Mouse (Mus musculus) CD4-positive, CD25-positive, alpha-beta regulatory T cell (primary cell): ENCODE data around the gene 0610030E20Rik. TPM values are rescaled to one million over a fixed set of nuclear protein-coding genes. Genes with fewer than 3 reads are reported as not detected.

ENCODE experiments used
- polyA plus RNA-seq: library from polyadenylated mRNA; unstranded; fragments of 100-300 nt; shearing (Covaris generic); gene quantifications from one replicate; pipeline ENCODE4 v1.2.1, GENCODE M21; 2017

0610030E20Rik gene
- polyA plus RNA-seq: 43.9 TPM

DNA sequence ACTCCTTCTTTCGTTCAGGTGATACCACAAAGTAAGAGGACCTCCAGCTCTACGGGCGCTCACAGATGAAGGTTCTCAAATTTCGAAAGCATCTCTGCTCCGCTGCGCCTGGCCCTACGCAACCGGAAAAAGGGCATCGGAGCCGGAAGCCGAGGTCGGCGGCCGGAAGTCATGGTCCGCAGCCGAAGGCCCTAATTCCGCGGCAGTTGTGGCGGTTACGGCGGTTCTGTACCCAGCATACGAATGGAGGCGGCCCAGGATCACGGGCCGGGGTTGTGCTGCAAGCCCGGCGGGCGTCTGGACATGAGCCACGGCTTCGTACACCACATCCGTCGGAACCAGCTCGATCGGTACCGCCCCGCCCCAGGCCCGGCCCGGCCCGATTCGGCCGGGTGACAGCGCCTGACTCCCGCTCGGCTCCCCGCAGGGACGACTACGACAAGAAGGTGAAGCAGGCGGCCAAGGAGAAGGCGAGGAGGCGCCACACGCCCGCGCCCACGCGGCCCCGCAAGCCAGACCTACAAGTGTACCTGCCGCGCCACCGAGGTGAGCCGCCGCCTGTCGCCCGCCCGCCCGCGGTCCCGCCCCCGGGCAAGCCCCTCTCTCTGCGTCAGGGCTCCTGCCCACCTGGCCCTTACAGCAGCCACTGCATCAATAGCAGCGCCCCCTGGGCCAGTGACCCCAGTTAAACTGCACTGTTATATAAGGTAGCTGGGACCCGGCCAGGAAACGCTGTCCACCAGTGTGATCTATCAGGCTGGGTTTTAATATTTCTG lies at the start of gene 0610030E20Rik:
TSS of gene 0610030E20Rik (plus strand) at position 152 of the 776 bp plus-strand sequence.

DNA sequence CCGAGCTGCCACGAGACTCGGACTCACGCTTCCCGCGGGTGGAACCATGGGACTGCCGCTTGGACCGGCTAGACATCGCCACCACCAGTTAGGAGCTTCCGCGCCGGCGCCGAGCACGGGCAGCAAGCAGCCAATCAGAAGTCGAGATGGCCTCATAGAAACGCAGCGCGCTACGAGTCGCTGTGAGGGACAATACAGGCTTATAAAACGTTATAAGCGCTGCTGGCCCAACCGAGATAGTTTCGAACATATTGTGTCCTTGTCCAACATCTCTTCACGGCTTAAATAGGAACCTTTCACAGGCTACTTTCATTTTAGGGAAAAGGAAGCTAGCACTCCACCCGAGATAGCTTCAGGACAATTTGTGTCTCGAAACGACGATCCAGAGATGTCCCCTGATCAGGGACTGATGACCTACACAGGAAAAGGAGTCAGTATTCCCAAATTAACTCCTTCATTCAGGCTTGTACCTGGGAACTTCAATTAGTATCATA lies 2.0 kb upstream of the 0610030E20Rik start, which contains the start of gene Usp39:
TSS of gene Usp39 (minus strand) at position 111 of the 494 bp plus-strand sequence.

DNA sequence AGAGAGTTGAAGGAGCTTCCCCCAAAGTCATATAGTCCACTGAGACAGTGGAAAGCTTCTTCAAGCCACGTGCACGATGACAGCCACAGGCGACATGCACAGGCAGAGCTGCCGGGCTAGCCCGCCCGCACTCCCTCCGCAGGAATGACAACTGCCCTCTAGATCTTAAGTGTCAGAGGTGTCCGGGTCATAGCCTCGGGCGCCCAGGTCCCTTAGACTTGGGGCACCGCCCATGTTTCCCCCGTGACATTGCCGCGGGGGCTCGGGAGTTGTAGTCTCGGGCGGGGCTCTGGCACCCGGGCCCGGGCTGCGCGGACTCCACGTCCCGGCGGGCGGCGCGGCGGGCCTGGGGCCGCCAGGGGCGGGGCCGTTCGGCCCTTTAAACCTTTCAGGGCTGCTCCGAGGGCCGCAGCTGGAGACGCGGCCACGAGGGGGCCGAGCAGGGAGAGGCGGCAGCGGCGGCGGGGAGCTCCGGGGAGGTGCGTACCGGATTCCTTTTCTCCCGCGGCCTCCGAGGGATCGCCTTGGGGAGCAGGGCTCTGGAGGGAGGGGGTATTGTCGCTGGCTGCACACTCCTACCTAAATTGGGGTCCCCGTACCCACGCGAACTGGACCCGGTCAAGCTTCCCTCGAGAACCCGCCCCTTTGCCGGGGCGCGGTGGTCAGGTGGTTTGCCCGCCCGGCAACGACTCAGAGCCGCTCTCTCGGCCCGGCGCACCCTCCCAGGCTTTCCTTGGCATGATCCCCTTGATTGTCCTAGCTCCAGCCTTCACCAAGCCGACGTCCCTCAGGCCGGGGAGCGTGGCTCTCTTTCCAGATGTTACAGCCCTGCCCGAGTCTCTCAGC lies 8.2 kb downstream of the 0610030E20Rik start, which contains the start of gene Tmem150a:
TSS of gene Tmem150a (plus strand) at position 382 of the 846 bp plus-strand sequence.

DNA sequence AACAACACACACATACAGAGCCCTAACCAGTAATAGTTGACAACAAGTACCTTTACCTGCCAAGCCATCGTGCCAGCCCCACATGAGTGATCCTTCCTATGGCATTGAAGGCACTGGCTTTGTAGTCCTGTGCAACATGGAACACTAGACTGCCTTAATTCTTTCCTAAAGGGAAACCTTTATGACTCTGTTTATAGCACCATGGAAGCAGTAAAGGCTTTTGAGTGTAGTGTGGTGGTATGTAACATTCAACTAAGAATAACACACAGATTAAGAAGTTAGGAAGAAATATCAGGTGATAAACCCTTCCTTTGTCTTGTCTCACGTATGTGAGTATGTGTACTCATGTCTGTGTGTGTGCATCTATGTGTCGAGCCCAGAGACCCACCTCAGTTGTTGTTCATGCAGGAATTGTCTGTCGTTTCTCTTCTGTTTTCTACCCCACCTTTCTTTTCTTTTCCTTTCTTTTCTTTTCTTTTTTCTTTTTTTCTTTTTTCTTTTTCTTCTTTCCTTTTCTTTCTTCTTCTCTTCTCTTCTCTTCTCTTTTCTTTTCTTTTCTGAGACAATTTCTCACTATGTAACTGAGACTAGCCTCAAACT lies 19.8 kb downstream of the 0610030E20Rik start, which contains the start of gene Rnf181:
TSS of gene Rnf181 (minus strand) at position 113 of the 600 bp plus-strand sequence.

DNA sequence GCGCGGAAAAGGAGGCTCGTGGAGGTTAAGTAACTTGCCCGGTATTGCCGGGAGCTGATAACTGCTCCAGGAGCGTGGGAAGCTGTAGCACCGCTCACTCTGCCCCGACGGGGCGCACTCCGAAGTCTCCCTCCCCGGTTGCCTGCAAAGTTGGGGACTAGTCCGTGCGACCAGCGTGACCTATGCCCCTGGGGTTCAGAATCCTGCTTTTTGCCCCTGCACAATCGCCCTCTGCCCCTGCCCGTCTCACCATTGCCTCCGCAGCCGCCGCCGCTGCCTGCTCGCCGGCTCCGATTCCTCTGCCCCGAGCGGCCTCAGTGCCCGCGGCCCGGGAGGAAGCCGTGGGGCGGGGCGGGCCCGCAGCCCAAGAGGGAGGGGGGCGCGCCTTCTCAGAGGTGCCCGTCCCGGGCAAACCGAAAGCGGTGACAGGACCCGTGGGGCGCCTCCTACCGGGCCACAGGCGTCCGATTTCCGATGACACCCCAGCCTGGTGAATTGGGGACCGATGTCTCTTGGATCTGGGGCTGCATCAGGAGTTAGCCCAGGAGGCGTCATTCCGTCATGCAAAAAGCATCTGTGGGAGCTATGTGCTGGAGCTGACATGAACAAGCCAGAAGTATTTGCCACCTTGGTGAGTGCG lies 33.1 kb downstream of the 0610030E20Rik start, which contains the start of gene Vamp5:
TSS of gene Vamp5 (minus strand) at position 338 of the 640 bp plus-strand sequence.

DNA sequence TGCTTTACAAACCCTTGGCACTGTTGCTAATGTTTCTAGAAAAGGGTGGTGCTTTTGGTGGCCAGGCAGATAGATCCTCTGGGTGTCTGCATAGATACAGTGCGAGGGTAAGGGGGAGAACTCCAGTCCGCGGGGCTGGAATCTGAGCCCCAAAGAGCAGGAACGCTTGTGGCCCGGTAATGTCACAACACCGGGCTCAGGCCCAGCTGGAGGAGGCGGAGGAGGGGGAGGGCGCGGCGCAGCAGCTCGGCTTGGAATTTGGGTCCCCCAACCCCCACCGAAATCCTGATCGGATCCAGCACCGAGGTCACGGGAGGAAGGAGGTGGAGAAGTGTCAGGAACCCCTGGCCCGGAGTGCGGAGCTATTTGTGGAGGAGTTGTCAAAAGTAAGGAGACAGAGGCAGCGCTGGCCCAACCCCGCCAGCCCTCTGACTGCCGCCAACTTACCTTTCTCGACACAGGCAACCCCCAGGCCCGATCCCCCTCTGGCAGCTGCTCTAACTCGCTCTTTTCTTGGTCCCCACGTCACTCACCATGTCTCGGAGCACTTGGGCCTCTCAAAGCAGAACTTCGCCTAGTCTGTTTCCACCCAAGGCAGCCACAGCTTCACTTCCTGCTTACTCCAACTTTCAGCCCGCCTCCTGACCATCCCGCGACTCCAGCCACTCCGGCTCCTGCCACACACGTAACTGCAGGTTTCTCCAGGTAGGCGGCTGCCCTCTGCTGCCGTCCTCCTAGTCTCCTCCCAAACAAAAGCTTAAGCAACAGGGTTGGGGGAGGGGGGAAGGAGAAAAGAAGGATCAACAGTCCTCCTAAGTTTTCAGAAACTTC lies 43.0 kb downstream of the 0610030E20Rik start, which contains the start of gene Vamp8:
TSS of gene Vamp8 (minus strand) at position 763 of the 831 bp plus-strand sequence.

Other genes with a start within 250 kb of the 0610030E20Rik start
- 4.7 TPM for gene St3gal5, start 249.7 kb upstream of the 0610030E20Rik start, polyA plus RNA-seq
- not detected for gene Atoh8, start 111.7 kb upstream of the 0610030E20Rik start, polyA plus RNA-seq
- not detected for gene Sftpb, start 42.7 kb upstream of the 0610030E20Rik start, polyA plus RNA-seq
- 46.8 TPM for gene Usp39, start 2.1 kb upstream of the 0610030E20Rik start, polyA plus RNA-seq
- gene Tmem150a, start 8.1 kb downstream of the 0610030E20Rik start, polyA plus RNA-seq: 0.39 TPM
- 129 TPM for gene Rnf181, start 19.6 kb downstream of the 0610030E20Rik start, polyA plus RNA-seq
- 44.8 TPM for gene Vamp5, start 33.2 kb downstream of the 0610030E20Rik start, polyA plus RNA-seq
- 219 TPM for gene Vamp8, start 43.4 kb downstream of the 0610030E20Rik start, polyA plus RNA-seq
- 12.9 TPM for gene Ggcx, start 67.0 kb downstream of the 0610030E20Rik start, polyA plus RNA-seq
- 336 TPM for gene Mat2a, start 92.2 kb downstream of the 0610030E20Rik start, polyA plus RNA-seq
- not detected for gene Sh2d6, start 174.4 kb downstream of the 0610030E20Rik start, polyA plus RNA-seq
- 536 TPM for gene Capg, start 197.1 kb downstream of the 0610030E20Rik start, polyA plus RNA-seq